Mouse (Mus musculus) stomach, postnatal 0 days (tissue): ENCODE data around the gene Vps37c.

Experiments
- CTCF ChIP-seq: IDR thresholded peaks from 2 replicates; pipeline ENCODE4 v1.5.1; 2016; ENCODE audit warnings: antibody characterized with exemption, low read depth, mild to moderate bottlenecking, moderate library complexity
- EP300 ChIP-seq: optimal IDR thresholded peaks from 2 replicates; pipeline ENCODE3; 2016; ENCODE audit warnings: antibody characterized with exemption

GRCm38 (mm10) chr19:10713551-10713950, 25.0 kb downstream of the Vps37c start:
- no peak for TF ChIP-seq CTCF
- no peak for TF ChIP-seq EP300
